ENCODE assay signal across 15 mouse cellular contexts in genomic region chr1:39917855-39918516, GRCm38 (mm10). TPM values are rescaled to one million over a fixed set of nuclear protein-coding genes. Genes with fewer than 3 reads are reported as not detected.
DNase-seq lines count a peak whose midpoint lies in the region; ATAC-seq lines count a peak whose summit lies in the region.
"Had no signal": no experiment of that assay in that cellular context is flagged by ENCODE, and none has a peak within 500 bp of the region (broad histone marks: within the 10 kb centered on the region; RNA-seq: fewer than 3 reads in every experiment).

No protein-coding gene starts in this region.

- no peaks in the 10 kb centered on the region for H3K27me3 ChIP-seq in forebrain, embryonic 14.5 days (replicated peaks; ENCODE audit: control insufficient read depth, insufficient read depth, low read length)
- H3K27me3 ChIP-seq in forebrain, embryonic 12.5 days: no peaks in the 10 kb centered on the region
- no peaks in the 10 kb centered on the region for H3K27me3 ChIP-seq in neural tube, embryonic 15.5 days (replicated peaks)
- H3K27me3 ChIP-seq in megakaryocyte, embryonic 14.5 days (replicated peaks): no peaks in the 10 kb centered on the region
- H3K27me3 ChIP-seq: limb, embryonic 12.5 days had no signal

- DNase-seq in forebrain, embryonic 14.5 days (ENCODE audit: low spot score): no peak
- DNase-seq in neural tube, embryonic 10.5 days (ENCODE audit: extremely low spot score, low spot score): no peak
- peak; percentile 60 for DNase-seq in thymus, postnatal 25 days
- no peak for DNase-seq in lung, postnatal 25 days (ENCODE audit: low spot score)
- no peak for DNase-seq in embryo, embryonic 10 days (ENCODE audit: low spot score)
- DNase-seq: adrenal gland, postnatal 10 days; cerebellum, adult 8-10 months; heart, postnatal 36 days; kidney, adult 18-20 months; lung, embryonic 14.5 days had no signal

- peaks cover 29% of the 10 kb centered on the region for H3K4me1 ChIP-seq in forebrain, embryonic 14.5 days (ENCODE audit: control insufficient read depth, insufficient read depth, low read length)
- H3K4me1 ChIP-seq in forebrain, embryonic 12.5 days: peaks cover 52% of the 10 kb centered on the region
- H3K4me1 ChIP-seq in neural tube, embryonic 15.5 days: peaks cover 51% of the 10 kb centered on the region
- peaks cover 70% of the 10 kb centered on the region for H3K4me1 ChIP-seq in megakaryocyte, embryonic 14.5 days

- H3K27ac ChIP-seq in forebrain, embryonic 14.5 days (ENCODE audit: low read depth, low read length): no peak overlapping the region
- H3K27ac ChIP-seq in forebrain, embryonic 12.5 days: no peak overlapping the region
- 0 out of 2 replicates have a peak overlapping the region, but pooled peaks have one; percentile 7 for H3K27ac ChIP-seq in neural tube, embryonic 15.5 days (replicated peaks)
- H3K27ac ChIP-seq: limb, embryonic 12.5 days had no signal

- H3K4me2 ChIP-seq in forebrain, embryonic 14.5 days (ENCODE audit: low read length): no peak overlapping the region
- no peak overlapping the region for H3K4me2 ChIP-seq in forebrain, embryonic 12.5 days
- H3K4me2 ChIP-seq in neural tube, embryonic 15.5 days: no peak overlapping the region
- H3K4me2 ChIP-seq: limb, embryonic 12.5 days; lung, embryonic 14.5 days had no signal

- no peaks in the 10 kb centered on the region for H3K9me3 ChIP-seq in forebrain, embryonic 14.5 days (replicated peaks; ENCODE audit: control insufficient read depth, low read length)
- H3K9me3 ChIP-seq in forebrain, embryonic 12.5 days: no peaks in the 10 kb centered on the region
- no peaks in the 10 kb centered on the region for H3K9me3 ChIP-seq in neural tube, embryonic 15.5 days (replicated peaks)
- peaks cover 6% of the 10 kb centered on the region; the same call in 1 of the 2 replicates for H3K9me3 ChIP-seq in megakaryocyte, embryonic 14.5 days

- 93% methylated on average over 13 of the region's 13 CpGs for WGBS in forebrain, embryonic 14.5 days
- 87% methylated on average over 13 of the region's 13 CpGs for WGBS in forebrain, embryonic 12.5 days
- WGBS in neural tube, embryonic 15.5 days: 81% methylated on average over 13 of the region's 13 CpGs

- peaks cover 14% of the 10 kb centered on the region for H3K36me3 ChIP-seq in forebrain, embryonic 14.5 days (ENCODE audit: control insufficient read depth, insufficient read depth, low read length)
- H3K36me3 ChIP-seq in forebrain, embryonic 12.5 days (replicated peaks): peaks cover 21% of the 10 kb centered on the region
- H3K36me3 ChIP-seq in neural tube, embryonic 15.5 days: peaks cover 6% of the 10 kb centered on the region
- H3K36me3 ChIP-seq in megakaryocyte, embryonic 14.5 days (replicated peaks; ENCODE audit: low read length): peaks cover 15% of the 10 kb centered on the region

- no peak overlapping the region for H3K4me3 ChIP-seq in forebrain, embryonic 14.5 days (ENCODE audit: low read depth, low read length)
- H3K4me3 ChIP-seq in forebrain, embryonic 12.5 days (replicated peaks): no peak overlapping the region
- no peak overlapping the region for H3K4me3 ChIP-seq in neural tube, embryonic 15.5 days (replicated peaks)
- H3K4me3 ChIP-seq in megakaryocyte, embryonic 14.5 days (replicated peaks): peak overlapping the region; percentile 7
- H3K4me3 ChIP-seq: limb, embryonic 12.5 days had no signal

- H3K9ac ChIP-seq in forebrain, embryonic 14.5 days (ENCODE audit: low read length): no peak overlapping the region
- H3K9ac ChIP-seq in forebrain, embryonic 12.5 days: no peak overlapping the region
- no peak overlapping the region for H3K9ac ChIP-seq in neural tube, embryonic 15.5 days (replicated peaks)
- H3K9ac ChIP-seq: limb, embryonic 12.5 days; lung, embryonic 14.5 days had no signal

- ATAC-seq in forebrain, embryonic 14.5 days: peak; percentile 21; the same call in 1 of the 2 replicates
- ATAC-seq in forebrain, embryonic 12.5 days (ENCODE audit: low FRiP score): no peak
- ATAC-seq in neural tube, embryonic 15.5 days (ENCODE audit: low FRiP score): peak; percentile 22; the same call in 1 of the 2 replicates
- ATAC-seq: midbrain, embryonic 16.5 days had no signal

RNA-seq across cellular contexts. Expression of gene Map4k4, which starts 17.3 kb away (rescaled TPM):
- polyA plus RNA-seq in forebrain, embryonic 14.5 days (2014; fragmentation: Nextera tagmentation; extraction: Ambion mirVana): 29.2 and 36.2 TPM in 2 replicates
- polyA plus RNA-seq in forebrain, embryonic 12.5 days (2016; fragmentation: Nextera tagmentation; extraction: Ambion mirVana): 55.9 and 73.9 TPM in 2 replicates
- 31.1 and 35.7 TPM in 2 replicates for polyA plus RNA-seq in neural tube, embryonic 15.5 days (2015; fragmentation: Nextera tagmentation; extraction: Ambion mirVana)
- polyA plus RNA-seq in megakaryocyte, embryonic 14.5 days (2012; ENCODE audit: insufficient read depth, low replicate concordance): 13.5 and 22.8 TPM in 2 replicates
